In the genomic region with DNA sequence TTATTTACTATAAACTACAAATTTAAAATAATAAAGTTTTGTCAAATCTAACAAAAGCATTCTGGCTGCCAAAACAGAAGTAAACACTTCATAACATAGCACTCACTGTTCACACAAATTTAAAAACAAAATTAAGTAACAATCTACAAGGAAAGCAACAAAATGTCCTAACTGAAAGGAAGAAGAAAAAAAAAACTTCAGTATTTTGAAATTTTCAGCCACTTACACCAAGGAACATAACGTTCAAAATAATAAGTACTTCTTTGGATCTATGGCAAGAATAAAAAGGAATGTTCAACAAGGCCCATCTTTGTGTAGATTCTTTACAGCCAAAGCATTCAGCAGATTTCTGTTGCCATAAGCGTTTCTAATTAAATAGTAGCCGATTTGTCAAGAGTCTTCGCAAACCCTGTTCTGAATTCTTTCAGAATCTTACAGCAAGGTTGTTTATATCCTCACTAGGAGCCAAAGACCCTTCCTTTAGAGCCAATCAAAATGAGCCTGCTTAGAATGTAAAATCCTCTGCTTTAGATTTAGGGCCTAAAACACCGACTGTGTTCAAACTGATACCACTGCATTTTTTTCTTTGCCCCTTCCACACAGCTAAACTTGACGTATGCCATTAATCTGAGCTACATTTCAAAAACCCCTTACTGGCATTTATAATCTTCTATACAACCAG, we compare ENCODE assay signal across 8 mouse cellular contexts. TPM values are rescaled to one million over a fixed set of nuclear protein-coding genes. Genes with fewer than 3 reads are reported as not detected.
DNase-seq lines count a peak whose midpoint lies in the region; ATAC-seq and TF ChIP-seq lines count a peak whose summit lies in the region.

No protein-coding gene starts in this region.

- H3K27me3 ChIP-seq in hindbrain, embryonic 16.5 days (replicated peaks; ENCODE audit: control insufficient read depth, insufficient read depth, low read length) = no peaks in the 10 kb centered on the region
- no peaks in the 10 kb centered on the region for H3K27me3 ChIP-seq in myocyte (ENCODE audit: control insufficient read depth, insufficient read depth, insufficient read length)

- no peak overlapping the region for H3ac ChIP-seq in myocyte (ENCODE audit: control insufficient read depth, insufficient read length)

- peak overlapping the region; percentile 92 for H3K27ac ChIP-seq in left cerebral cortex, adult 2 months
- peak overlapping the region; percentile 19 for H3K27ac ChIP-seq in hindbrain, embryonic 16.5 days (ENCODE audit: low read depth, low read length)

- peaks cover 62% of the 10 kb centered on the region for H3K79me2 ChIP-seq in myocyte (ENCODE audit: control insufficient read depth, insufficient read depth)

- no peak for TF ChIP-seq CTCF in left cerebral cortex, adult 2 months (IDR thresholded peaks at IDR 0.05)

- H3K9me3 ChIP-seq in hindbrain, embryonic 16.5 days (ENCODE audit: control insufficient read depth, low read length) = no peaks in the 10 kb centered on the region

- H3K4me2 ChIP-seq in hindbrain, embryonic 16.5 days (ENCODE audit: low read length) = peak overlapping the region; percentile 89
- H3K4me2 ChIP-seq in myocyte (ENCODE audit: low read depth) = peak overlapping the region; percentile 77

- intact Hi-C loops in left cerebral cortex, adult 2 months (cut with DNase I) = loop anchor here (5.0 kb wide), 1 partner anchor 62 kb away; no protein-coding TSS in a partner anchor
- intact Hi-C loops in left cerebral cortex, postnatal 36 days (cut with DNase I) = no loop called here
- intact Hi-C loops in left cerebral cortex, postnatal 14 days (cut with DNase I) = loop anchor here (5.0 kb wide), 1 partner anchor 77 kb away; no protein-coding TSS in a partner anchor

- no peaks in the 10 kb centered on the region for H3K36me3 ChIP-seq in hindbrain, embryonic 16.5 days (ENCODE audit: control insufficient read depth, insufficient read depth, low read length)
- no peaks in the 10 kb centered on the region for H3K36me3 ChIP-seq in myocyte (ENCODE audit: control insufficient read depth, insufficient read depth)

- peaks cover 20% of the 10 kb centered on the region for H3K4me1 ChIP-seq in hindbrain, embryonic 16.5 days (ENCODE audit: control insufficient read depth, insufficient read depth, low read depth, low read length)

- no peak for DNase-seq in left cerebral cortex, adult 2 months (ENCODE audit: extremely low spot score in 1 of 2, low spot score in 2 of 2)
- no peak for DNase-seq in left cerebral cortex, postnatal 36 days (ENCODE audit: low spot score in 2 of 2)
- peak; percentile 5 for DNase-seq in c-Kit-negative CD71-positive TER-119-positive erythroid progenitor cells, embryonic 14.5 days (ENCODE audit: low read depth, low spot score)
- DNase-seq in spleen, postnatal 4 days (ENCODE audit: low spot score in 2 of 2) = no peak
- DNase-seq in left cerebral cortex, postnatal 14 days (ENCODE audit: low spot score in 2 of 2) = no peak

- no peak for TF ChIP-seq POLR2A in myocyte (IDR thresholded peaks at IDR 0.05; ENCODE audit: insufficient read length, low read depth)

- no peak for ATAC-seq in hindbrain, embryonic 16.5 days
- ATAC-seq in granulocyte monocyte progenitor cell, adult 5-6 weeks (replicated peaks; ENCODE audit: poor library complexity, severe bottlenecking) = no peak

- 4% methylated on average over 6 of the region's 6 CpGs for WGBS in hindbrain, embryonic 16.5 days

- peak overlapping the region; percentile 99 for H3K9ac ChIP-seq in hindbrain, embryonic 16.5 days (ENCODE audit: low read depth, low read length)

- H3K4me3 ChIP-seq in left cerebral cortex, adult 2 months = peak overlapping the region; percentile 88
- H3K4me3 ChIP-seq in hindbrain, embryonic 16.5 days (ENCODE audit: low read length) = peak overlapping the region; percentile 95
- H3K4me3 ChIP-seq in myocyte = peak overlapping the region; percentile 77

TF ChIP-seq in myocyte, 11 proteins besides CTCF, POLR2A, EP300 and RAD21:
- TF ChIP-seq REST (IDR thresholded peaks at IDR 0.05; ENCODE audit: insufficient read depth, insufficient read length) (no peak), USF1 (IDR thresholded peaks at IDR 0.05; ENCODE audit: low read depth) (no peak), MAX (IDR thresholded peaks at IDR 0.05; ENCODE audit: low read depth) (no peak), TCF12 (IDR thresholded peaks at IDR 0.05; ENCODE audit: insufficient read depth, poor library complexity, severe bottlenecking) (no peak), POLR2AphosphoS2 (IDR thresholded peaks at IDR 0.05; ENCODE audit: insufficient read length, low read depth) (no peak), CEBPB (IDR thresholded peaks at IDR 0.05; ENCODE audit: insufficient read depth, poor library complexity, severe bottlenecking) (no peak), MYOD1 (IDR thresholded peaks at IDR 0.05; ENCODE audit: control insufficient read depth in 1 of 3, insufficient read length in 2 of 3, low read depth in 2 of 3) (no peak), MYOG (IDR thresholded peaks at IDR 0.05; ENCODE audit: control insufficient read depth in 1 of 3, insufficient read depth in 1 of 3, insufficient read length in 2 of 3, low read depth in 2 of 3) (no peak), E2F4 (IDR thresholded peaks at IDR 0.05; ENCODE audit: insufficient read depth) (no peak), TCF3 (IDR thresholded peaks at IDR 0.05; ENCODE audit: insufficient read length, low read depth) (no peak), SRF (IDR thresholded peaks at IDR 0.05; ENCODE audit: control insufficient read depth, insufficient read length, low read depth) (no peak)

RNA-seq across cellular contexts. Expression of gene Ranbp9, which starts 1.9 kb away (rescaled TPM):
- total RNA-seq in left cerebral cortex, adult 2 months (2021) = 100 to 1,000 TPM; 102 to 105 TPM
- 10 to 100 TPM; 95.4 to 99.3 TPM for total RNA-seq in left cerebral cortex, postnatal 36 days (2021)
- 10.0 and 11.2 TPM in 2 replicates for polyA plus RNA-seq in hindbrain, embryonic 16.5 days (2015; fragmentation: Nextera tagmentation; extraction: Ambion mirVana)
- polyA plus RNA-seq in myocyte (2012; fragmentation: generic; extraction: Trizol) = 23.1 TPM
- total RNA-seq in left cerebral cortex, postnatal 14 days (2021) = 10 to 100 TPM; 84.1 to 87.9 TPM
- 41.5 and 46.1 TPM in 2 replicates for total RNA-seq in granulocyte monocyte progenitor cell, adult 5-6 weeks (2014; fragmentation: Nextera tagmentation)
- total RNA-seq in granulocyte monocyte progenitor cell, adult 5-6 weeks (2017) = 56.4 and 84.0 TPM in 2 replicates
